Mouse (Mus musculus): ENCODE results near the gene Krt23.

The Krt23 gene

DNA sequence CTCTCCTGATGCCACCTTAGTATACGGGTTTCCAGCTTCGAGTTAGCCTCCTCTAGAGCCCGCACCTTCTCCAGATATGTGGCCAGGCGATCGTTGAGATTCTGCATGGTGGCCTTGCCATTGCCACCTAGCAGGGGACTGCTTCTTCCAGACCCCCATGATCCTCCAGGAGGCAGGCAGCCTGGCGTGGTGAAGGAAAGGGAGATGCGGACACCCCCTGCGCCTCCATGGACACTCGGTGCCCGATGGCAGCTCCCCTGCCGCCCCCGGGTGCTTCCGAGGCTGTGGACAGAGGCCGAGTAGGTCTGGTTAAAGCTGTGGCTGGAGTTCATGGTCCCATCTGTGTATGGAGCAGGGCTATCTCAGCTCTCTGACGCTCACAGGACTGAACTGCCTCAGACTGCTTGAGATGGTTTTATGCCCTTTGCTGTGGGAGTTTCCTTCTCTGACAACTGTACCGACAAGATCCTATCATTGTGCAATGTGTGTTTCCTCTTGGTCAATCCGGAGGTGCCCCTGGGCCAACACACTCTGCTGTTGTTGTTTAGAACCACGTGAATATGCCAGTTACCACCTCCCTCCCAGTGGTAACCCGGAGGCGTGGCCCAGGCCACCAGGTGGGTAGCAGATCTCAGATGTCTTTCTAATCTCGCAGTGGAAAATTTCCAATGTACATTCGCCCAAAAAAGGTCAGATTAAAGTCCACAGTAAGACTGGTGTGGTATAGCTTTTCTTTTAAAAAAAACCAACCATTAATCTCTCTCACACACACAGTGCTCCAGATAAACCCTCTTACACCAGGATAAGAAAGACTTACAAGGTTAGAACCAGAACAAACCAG, at the start of gene Krt23:
Gene Krt23 (minus strand): TSS at position 405 of the 841 bp plus-strand sequence.
- no peak for DNase-seq

DNA sequence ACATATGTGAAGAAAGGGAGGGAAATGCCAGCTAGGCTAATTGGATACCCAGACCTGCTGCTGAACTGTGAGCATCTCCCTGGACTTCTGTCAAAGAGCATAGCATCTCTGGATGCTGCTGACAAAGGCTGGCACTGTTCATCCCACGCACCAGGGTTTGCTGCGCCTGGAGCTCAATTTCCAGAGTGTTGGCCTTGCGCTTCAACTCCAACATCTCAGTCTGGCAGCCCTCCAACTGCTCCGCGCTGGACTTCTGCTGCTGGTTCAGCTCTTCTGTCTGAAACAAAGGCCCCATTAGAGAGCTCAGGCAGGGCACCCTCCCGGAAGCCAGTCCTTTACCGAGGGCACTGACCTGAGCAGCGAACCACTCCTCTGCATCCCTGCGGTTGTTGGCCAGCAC, 46.8 kb upstream of the Krt23 start:
- peak; percentile 41 for DNase-seq

DNA sequence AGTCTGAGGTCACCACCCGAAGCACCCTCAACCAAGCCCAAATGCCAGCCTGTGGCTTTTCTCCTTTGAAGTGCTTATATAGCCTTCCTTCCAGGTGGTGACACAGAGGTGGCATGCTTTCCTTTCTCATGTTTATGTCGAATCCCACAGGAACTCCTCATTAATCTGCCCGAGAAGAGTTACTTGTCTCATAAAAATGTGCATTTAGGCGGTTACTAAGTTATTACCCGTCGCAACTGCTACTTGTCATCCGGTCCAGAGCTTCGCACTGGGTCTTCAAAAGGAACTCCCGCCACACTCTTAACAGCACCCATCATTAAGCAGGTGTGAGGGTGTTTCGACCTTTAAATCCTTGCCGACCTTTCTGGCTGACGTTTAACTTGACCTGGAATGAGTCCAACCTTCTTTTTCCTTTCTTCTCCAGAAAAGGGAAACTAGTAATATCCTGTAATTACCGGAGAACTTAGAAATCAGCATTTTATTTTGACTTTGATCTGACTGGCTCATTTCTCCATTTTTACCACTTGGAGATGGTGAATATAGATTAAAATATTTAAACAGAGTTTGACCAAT, 28.4 kb upstream of the Krt23 start, which contains the start of gene Krt39:
Gene Krt39 (minus strand): TSS at position 51 of the 573 bp plus-strand sequence.
- DNase-seq: no peak

DNA sequence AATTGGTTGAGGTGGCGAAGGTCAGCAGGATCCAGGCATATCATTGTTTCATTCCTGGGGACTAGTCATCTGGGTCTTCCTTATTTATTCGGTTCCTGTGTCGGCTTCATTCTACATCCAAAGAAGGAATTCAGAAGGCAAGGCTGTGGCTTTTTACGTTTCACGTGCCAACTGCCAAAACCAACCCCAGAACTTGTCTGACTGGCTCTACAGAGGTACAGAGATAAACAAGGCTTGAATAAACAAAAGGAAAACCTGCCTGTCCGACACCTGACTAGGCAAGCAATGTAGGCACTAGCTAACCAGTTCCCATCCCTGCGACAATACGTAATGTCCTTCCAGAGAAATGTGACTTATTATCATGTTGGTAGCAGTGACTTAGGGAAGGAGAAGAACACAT, 21.2 kb upstream of the Krt23 start:
- no peak for DNase-seq

DNA sequence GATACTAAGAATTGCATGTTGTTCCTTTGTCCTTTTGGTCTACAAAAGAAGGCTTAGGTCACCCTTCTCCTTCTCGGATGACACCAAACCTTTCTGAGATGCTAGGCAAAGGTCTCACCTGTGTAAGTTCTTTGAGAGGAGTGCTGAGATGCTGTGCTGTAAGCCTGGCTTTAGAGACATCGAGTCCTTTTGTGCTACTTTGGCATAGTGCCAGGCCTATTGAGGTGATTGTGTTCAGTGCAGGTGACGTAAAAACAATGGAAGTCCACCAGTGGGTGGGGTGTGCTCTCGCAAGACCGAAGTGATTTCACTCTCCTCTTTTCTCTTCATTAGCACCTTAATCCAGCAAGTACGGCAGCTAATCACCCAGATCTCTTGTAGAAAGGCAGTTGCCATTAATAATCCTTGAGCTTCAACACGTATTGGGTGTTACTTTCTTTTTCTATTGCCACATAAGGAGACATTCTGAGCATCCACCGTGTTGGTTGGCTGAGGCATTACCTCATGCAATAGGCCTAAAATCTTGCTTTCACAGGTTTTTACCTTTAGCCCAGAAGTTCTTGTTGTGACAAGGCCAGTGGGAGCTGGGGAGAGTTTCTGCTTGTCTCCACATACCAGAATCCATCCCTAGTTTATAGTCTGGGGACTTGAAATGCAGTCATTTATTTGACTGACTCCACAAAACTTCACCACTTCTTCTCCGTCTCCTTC, 7.3 kb upstream of the Krt23 start:
- no peak for DNase-seq

DNA sequence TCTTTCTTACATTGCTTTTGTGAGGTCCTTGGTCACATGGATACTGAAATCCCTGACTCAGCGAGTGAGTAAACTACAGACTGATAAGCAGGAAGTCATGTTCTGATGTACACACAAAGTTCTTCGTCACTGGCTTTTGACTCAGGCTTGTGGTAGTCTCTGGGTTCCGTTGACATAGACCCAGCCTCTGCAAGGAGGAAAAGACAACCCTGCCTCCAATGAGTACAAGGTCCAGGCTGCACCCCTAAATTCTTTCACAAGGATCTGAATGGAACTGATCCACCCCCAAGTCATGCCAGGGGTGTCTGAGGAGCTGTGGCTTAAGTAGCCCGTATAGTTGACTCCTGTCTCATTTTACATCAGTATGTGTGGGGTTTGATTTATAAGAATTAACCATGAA, 3.5 kb upstream of the Krt23 start:
- no peak for DNase-seq

DNA sequence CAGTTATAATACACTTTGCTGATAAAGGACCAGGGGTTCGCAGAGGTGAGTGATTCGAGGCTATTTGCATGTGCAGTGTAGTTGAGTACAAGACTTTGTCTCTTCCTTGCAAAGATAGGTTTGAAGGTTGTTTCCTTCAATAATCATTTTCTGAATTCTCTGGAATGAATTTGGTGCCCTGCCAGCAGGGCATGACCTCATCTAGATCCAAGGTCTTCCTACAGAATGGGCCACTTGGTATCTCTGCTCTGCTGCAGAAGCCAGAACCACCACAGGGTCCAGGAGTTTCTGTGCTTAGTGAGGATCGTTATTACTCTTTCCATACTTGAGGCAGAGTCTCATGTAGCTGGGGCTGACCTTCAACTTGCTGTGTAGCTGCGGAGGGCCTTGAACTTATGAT, 1.8 kb upstream of the Krt23 start:
- no peak for DNase-seq

DNA sequence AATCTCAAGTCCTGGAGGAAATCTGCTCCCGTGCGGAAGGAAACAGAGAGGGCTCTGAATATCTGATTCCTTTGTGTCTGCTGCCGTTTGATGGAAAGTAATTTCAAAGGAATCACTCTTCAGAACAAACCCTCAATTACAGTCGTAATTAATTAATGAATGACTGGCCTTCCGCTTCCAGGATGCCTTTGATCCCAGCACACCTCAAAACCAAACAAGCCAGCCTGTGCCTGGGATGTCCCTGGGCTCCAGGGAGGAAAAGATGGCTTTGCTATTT, 575 bp upstream of the Krt23 start:
- no peak for DNase-seq

DNA sequence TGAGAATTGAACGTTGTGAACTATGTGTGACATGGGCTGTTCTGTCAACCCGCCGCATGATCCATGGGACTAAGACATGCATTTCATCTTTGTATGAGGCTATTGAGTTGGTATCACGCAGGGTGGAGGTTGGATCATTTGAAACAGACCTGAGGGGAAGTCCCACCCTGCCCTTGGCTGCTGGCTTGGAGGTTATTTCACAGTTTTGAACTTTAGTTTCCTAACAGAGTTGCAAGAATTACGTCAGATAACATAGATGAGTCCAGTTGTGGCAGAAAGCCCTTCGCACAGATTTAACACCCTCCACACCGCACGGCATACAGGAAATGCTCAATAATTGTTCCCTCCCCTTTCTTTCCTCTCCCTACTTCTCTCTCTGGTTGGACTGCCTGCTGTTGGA, 1.9 kb downstream of the Krt23 start:
- no peak for DNase-seq

DNA sequence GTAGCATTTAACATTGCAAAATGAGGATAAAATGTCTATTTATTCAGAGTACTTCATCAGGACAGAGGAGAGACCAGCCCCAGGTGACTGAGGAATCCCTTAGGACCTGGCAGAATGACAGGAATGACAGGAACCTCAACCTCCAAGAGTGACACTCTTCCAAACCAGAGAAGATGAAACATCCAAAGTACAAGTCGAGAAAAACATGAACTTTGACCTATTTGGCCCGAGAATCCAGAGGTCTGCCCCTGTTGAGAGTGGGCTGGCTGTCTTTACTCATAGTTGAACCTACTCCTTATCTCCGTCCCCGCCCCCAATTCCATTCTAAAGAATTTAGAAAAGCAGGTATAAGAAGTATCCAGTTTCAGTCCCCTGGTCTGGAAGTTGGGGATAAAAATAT, 2.3 kb downstream of the Krt23 start:
- no peak for DNase-seq

DNA sequence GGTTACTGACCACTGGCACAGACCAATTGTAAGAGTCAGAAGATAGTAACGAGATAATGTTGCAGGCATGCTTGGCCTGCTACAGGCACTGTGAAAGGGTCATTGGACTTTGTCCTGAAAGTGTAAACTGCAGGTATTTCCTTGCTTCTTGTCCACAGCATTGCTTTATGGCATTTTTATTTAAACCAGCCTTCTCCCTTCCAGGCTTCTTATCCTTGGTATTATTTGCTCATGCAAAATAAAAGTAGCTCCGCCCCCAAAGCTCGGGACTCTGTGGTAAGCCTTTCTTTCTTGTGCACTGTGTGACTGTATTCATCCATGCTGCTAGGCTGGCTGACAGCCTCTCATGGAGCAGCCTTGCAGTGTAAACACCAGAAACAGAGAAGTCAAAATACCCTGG, 3.7 kb downstream of the Krt23 start:
- no peak for DNase-seq

DNA sequence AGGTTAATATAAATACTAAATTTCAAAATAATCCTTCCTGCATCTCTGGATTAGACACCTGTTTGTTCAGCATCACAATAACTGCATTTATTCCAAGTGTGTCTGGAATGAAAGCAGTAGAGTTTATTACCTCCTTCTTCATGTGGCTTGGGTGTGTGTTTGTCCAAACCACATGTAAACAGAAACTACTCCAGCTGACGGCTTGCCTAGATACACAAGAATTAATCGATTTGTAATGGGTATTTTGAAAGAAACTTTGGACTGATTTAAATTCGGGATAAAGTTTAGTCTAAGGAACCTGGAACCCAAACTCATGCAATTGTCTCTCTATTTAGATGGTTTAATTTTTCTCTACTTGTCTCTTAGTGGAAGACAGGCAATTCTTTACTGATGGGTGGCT, 18.0 kb downstream of the Krt23 start:
- DNase-seq: no peak

DNA sequence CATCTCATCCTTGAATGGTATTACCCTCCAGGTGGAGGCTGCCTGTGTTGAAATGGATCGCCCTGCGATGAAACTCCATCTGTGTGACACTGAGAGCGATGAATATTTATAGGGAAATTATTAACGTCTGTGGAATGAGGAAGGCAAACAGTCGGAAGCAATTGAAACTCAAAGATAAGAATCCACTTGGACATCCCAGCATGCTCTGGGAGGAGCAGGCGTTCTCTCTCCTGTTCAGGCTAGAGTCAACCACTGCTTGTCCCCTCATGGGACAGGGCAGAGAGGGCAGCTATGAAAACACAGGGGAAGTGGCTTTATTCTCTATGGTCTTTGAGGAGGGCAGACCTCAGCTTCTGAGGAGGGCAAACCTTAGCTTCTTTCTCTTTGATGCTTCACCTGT, 19.5 kb downstream of the Krt23 start:
- no peak for DNase-seq

DNA sequence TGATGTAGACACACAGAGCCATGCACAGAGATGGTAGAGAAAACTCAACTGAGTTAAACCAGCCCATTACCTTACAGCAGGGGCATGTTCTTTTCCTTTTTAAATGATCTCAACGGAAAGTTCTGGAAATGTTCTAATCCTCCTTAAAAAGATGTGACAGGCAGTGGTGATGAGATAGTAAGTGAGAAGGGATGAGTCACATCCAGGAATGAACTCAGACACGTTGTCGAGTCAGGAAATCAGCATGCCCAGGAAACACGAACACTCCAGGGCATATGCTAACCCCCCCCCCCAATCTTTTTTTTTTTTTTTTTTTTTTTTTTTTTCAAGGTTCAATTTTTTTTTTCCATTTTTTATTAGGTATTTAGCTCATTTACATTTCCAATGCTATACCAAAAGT, 20.5 kb downstream of the Krt23 start:
- no peak for DNase-seq

DNA sequence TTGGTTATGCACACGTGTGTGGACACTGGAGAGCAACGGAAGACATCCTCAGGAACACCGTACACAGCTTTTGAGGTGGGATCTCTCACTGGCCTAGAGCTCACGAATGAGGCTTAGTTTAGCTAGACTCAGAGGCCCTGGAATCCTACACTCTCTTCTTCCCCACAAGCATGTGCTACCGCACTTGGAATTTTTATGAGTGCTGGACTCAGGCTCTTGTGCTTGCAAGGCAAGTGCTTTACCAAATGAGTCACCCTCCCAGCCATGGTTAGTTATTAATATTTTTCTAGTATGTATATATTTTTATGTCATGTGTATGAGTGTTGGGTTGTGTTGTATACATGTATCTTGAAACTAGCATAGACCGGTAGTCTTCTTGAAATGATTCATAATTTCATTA, 21.0 kb downstream of the Krt23 start:
- no peak for DNase-seq

DNA sequence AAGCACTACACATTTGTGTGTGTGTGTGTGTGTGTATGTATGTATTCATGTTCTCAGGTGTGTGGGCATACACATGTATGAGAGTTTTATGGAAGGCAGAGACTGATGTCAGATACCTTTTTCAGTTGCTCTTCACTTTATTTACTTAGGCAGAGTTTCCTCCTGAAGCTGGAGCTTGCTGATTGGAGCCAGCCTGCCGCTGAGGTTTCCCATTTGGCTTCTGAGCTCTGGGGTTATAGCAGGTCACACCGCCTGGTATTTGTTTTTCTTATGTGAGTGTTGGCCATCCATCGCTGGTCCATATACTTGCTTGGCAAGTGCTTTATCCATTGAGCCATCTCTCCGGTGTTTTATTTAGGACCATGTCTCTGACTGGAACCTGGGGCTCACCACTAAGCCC, 23.7 kb downstream of the Krt23 start:
- DNase-seq: no peak

DNA sequence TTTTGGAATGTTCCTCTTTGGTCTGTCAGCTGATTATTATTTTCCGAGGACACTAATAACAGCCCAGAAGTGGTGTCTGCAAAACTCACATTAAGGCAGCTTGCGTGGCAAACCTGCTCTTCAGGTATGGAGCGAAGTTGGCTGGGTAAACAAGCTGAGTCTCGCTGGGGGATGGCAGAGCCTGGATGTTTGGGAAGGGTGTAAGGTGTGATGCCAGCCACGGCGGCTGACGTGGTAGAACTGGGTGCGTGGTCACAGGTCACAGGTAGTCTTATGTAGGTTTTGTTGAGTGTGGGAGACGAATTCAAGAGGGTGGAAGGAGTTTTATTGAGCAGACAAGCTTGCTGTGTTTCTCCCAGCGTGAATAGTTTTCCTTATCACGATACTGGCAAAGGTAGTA, 24.4 kb downstream of the Krt23 start:
- DNase-seq: no peak

DNA sequence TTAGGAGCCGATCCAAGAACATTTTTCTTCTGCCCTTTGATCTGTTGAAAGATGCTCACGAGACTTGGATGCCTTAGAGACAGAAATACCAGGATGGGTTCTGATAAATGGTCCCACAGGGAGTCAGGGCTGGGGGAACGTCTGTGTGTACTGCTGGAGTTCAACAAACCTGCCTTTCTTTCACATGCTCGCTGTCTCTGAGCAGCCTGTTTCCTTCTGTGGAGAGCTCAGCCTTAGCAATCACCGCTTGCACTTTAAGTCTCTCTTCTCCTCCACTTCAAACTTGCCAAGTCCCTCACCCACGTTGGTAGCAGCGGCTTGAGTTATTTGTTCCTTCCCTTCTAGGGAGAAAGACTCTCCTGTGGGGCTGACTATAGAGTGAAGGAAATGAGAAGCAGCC, 26.6 kb downstream of the Krt23 start:
- DNase-seq: no peak

DNA sequence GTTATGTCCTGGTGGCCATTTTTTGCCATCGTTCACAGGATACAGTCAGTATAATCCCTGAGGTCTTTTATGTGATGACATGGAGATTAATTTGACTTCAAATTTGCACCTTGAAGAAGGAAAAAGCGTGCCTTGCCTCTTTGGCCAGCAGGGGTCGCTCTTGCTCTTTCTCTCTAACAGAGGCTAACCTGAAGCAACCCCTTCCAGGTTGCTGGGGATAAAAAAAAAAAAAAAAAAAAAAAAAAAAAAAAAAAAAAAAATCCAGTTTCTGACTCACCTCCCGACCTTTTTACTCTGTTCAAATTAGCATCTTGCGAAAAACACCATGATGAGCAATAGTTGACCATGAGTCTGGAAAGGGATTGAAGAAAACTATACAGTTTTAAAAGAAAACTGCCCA, 28.1 kb downstream of the Krt23 start:
- DNase-seq: peak; percentile 65

DNA sequence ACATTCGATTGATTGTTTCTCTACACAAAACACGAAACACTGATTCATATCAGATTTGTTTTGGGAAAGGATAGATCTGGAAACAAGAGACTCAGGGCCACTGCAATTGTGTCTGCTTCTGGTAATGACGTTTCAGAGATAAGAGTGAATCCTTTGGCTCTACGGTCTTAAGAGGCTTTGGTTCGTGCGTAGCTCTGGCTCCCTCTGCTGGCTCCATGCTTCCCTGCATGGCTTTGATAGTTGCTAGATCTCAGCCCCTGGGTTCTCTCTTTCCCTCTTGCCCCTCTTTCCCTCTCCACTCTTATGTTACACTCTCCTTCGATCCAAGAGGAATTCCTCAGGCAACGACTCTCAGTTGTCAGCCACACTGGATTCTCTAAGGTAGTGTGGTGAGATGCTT, 29.8 kb downstream of the Krt23 start:
- DNase-seq: peak; percentile 20

DNA sequence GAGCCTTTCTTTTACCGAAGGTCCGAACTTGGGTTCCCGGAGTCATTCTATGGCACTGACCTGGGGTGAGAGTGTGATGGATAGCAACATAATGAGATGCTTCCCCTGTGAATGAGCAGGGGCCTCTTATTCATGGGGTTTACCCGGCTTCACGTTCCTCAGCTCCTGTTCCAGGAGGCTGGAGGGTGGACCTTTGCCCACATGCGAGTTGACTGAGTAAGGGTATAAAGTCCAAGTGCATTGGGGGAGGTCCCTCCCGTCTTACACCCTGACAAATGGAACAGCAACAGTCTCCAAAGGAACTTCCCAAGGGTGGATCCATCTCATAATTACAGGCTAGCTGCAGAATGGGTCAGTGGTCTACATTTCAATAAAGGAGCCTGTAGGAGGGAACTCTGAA, 31.2 kb downstream of the Krt23 start:
- DNase-seq: no peak

DNA sequence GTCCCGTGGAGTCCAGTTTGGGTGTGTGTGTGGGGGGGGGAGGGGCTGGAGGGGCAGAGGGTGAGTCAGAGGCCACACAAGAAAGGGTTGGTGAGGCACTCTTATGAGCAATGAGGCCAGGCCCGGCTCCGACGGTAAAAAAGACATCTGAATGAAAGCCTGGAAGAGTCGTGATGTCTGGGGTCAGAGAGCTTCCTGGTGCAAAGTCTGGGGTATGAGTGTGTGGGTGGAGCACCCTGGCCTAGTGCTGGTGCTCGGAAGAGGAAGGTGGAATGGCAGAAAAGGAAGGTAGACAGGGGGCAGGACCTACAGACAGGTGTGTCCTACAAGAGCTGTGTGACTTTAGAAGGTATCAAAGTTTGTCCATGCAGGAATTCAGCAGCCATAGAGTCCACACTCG, 34.0 kb downstream of the Krt23 start:
- DNase-seq: no peak

DNA sequence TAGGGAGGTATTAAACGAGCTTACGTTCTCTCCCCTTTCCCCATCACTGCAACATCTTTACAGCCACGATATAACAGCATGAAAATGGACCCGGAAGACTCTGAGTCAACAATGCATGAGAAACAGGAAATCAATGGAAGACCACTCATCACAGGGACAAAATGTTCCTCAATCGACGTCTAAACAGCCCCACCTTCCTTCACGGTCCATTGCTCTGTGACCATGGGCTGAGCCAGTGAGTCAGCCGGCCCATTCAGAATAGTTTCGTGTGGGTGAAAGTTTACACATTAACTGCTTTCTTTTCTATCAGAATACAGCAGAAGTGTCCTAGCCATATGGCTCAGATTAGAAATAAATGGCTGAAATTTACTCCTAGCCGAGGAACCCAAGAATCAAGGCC, 38.2 kb downstream of the Krt23 start:
- no peak for DNase-seq

DNA sequence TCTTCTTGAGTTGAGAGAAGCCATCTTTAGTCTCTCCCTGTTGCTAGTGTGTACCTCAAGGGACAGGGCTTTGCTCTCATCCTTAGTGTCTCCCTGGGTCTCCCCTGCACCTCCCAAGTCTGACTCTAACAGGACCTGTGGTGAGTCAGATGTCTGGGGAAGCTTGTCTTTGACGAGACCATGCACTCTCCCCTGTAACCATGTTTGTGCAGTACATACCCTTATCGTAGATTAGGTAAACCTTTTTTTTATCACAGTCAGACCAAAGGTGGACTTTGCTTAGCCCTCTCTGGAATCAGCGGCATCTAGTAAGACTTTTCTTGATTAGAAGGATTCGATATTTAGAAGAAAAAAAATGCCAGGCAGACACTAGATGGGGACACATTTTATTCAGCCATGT, 38.9 kb downstream of the Krt23 start:
- no peak for DNase-seq

DNA sequence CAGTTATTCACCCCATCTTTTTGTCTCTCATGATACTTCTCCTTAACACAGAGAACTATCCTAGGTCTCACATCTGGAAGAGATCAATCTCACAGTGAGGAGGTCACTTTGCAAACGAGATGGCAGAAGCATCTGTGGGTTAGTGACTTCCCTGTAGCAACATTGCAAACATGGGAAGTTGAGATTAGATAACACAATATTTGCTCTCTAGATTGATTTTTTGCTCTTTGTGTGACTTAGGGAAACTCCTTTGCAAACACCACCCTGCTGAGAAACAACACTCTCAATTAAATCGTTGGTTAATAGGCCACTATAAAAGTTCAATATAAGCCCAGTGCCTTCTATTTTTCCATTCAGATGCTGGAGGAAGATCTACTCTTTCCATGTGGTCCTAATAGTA, 44.2 kb downstream of the Krt23 start:
- no peak for DNase-seq

All from cerebellum, adult 9-11 months (tissue).